Mouse (Mus musculus): ENCODE measurements around the gene Slc15a5. TPM values are rescaled to one million over a fixed set of nuclear protein-coding genes. Genes with fewer than 3 reads are reported as not detected.

Gene Slc15a5
- polyA plus RNA-seq, 1 experiment from 2014 or later, result not detected

GRCm38 (mm10) chr6:138014976-138015674, 64.6 kb downstream of the Slc15a5 start:
- no peak overlapping the region for H3K4me2 ChIP-seq (ENCODE audit: low read depth, low read length)
- H3K36me3 ChIP-seq (replicated peaks; ENCODE audit: insufficient read depth, low read length), result no peaks in the 10 kb centered on the region
- no peaks in the 10 kb centered on the region for H3K27me3 ChIP-seq (ENCODE audit: insufficient read depth, low read length)
- H3K4me3 ChIP-seq (ENCODE audit: low read depth, low read length), result no peak overlapping the region
- ATAC-seq, result no peak
- no peak overlapping the region for H3K9ac ChIP-seq (replicated peaks)
- 75% methylated on average over 16 of the region's 16 CpGs for WGBS (ENCODE audit: insufficient replicate concordance)
- H3K4me1 ChIP-seq (ENCODE audit: insufficient read depth), result no peaks in the 10 kb centered on the region
- no peak for TF ChIP-seq CTCF (IDR thresholded peaks at IDR 0.05; ENCODE audit: low read depth)
- no peak for TF ChIP-seq EP300 (IDR thresholded peaks at IDR 0.05; ENCODE audit: low read depth)
- no peaks in the 10 kb centered on the region for H3K9me3 ChIP-seq (ENCODE audit: low read length)
- no peak for DNase-seq
- H3K27ac ChIP-seq (ENCODE audit: low read depth), result no peak overlapping the region

GRCm38 (mm10) chr6:138011955-138012354, 67.8 kb downstream of the Slc15a5 start:
- no peaks in the 10 kb centered on the region for H3K9me3 ChIP-seq (ENCODE audit: low read length)
- no peak overlapping the region for H3K27ac ChIP-seq (ENCODE audit: low read depth)
- no peaks in the 10 kb centered on the region for H3K36me3 ChIP-seq (replicated peaks; ENCODE audit: insufficient read depth, low read length)
- no peaks in the 10 kb centered on the region for H3K4me1 ChIP-seq (ENCODE audit: insufficient read depth)
- no peak overlapping the region for H3K4me2 ChIP-seq (ENCODE audit: low read depth, low read length)
- DNase-seq (no peak), ATAC-seq (no peak)
- H3K9ac ChIP-seq (replicated peaks), result no peak overlapping the region
- H3K27me3 ChIP-seq (ENCODE audit: insufficient read depth, low read length), result no peaks in the 10 kb centered on the region
- WGBS (ENCODE audit: insufficient replicate concordance), result 79% methylated on average over 6 of the region's 6 CpGs
- TF ChIP-seq EP300 (IDR thresholded peaks at IDR 0.05; ENCODE audit: low read depth) (no peak), CTCF (IDR thresholded peaks at IDR 0.05; ENCODE audit: low read depth) (no peak)
- H3K4me3 ChIP-seq (ENCODE audit: low read depth, low read length), result no peak overlapping the region

DNA sequence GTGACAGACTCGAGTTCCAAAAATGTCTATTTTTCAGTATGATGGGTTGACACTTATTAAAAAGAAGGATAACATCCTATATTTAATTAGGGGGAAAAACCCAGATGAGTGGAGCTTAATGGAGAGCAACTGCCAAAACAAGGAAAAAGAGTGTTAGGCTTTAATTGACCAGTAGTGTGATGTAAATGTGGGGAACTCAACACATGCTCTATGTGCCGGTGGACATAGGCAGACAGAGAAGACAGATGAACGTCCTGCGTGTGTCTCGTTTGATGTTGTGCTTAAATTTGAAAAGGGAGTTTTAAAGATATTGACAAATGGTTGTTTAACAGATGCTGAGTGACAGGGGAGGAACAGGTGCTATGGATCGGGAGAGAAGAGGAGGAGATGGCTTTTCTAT, 72.0 kb downstream of the Slc15a5 start:
- Histone ChIP-seq H3K4me3 (ENCODE audit: low read depth, low read length) (no peak overlapping the region), H3K4me2 (ENCODE audit: low read depth, low read length) (no peak overlapping the region), H3K36me3 (replicated peaks; ENCODE audit: insufficient read depth, low read length) (no peaks in the 10 kb centered on the region), H3K4me1 (ENCODE audit: insufficient read depth) (no peaks in the 10 kb centered on the region), H3K27ac (ENCODE audit: low read depth) (no peak overlapping the region), H3K27me3 (ENCODE audit: insufficient read depth, low read length) (no peaks in the 10 kb centered on the region), H3K9me3 (ENCODE audit: low read length) (no peaks in the 10 kb centered on the region), H3K9ac (replicated peaks) (no peak overlapping the region)
- ATAC-seq (no peak), DNase-seq (no peak)
- WGBS (ENCODE audit: insufficient replicate concordance), result 78% methylated on average over 6 of the region's 6 CpGs
- TF ChIP-seq CTCF (IDR thresholded peaks at IDR 0.05; ENCODE audit: low read depth) (no peak), EP300 (IDR thresholded peaks at IDR 0.05; ENCODE audit: low read depth) (no peak)

DNA sequence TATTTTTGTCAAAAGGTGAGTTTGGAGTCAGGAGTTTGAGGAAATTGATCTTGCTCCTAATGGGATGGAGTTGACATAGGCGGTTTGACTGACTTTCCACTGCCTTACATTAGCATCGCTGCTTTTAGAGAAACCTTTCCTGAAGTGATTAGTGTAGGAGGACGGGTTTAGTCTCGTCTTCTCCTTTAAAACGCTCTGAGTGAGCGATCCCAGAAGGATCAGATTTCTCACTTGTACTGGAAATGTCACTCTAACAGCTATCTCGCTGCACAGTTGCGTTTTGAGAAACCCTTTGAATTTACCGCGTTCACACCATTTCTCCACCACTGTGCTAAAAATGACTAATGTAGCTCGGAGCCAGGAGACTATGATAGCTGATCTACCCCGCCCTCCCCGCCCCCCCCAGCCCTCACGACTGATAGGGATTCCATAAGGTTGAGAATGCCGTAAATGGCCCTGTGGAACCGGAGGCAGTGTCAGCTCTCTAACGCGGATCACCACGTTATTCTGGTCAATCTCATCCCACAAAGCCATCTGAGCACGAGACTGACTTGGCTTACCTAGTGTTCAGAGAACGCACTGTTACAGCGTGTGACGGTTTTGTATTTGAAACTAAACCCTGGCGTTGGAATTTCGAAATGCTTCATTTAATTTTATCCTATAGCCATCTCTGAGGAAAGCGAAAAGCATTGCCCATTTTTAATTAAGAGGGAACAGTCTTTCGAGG, 73.0 kb downstream of the Slc15a5 start:
- ATAC-seq (no peak), DNase-seq (no peak)
- Histone ChIP-seq H3K4me2 (ENCODE audit: low read depth, low read length) (no peak overlapping the region), H3K9me3 (ENCODE audit: low read length) (no peaks in the 10 kb centered on the region), H3K4me3 (ENCODE audit: low read depth, low read length) (no peak overlapping the region), H3K36me3 (replicated peaks; ENCODE audit: insufficient read depth, low read length) (no peaks in the 10 kb centered on the region), H3K9ac (replicated peaks) (no peak overlapping the region), H3K27me3 (ENCODE audit: insufficient read depth, low read length) (no peaks in the 10 kb centered on the region), H3K27ac (ENCODE audit: low read depth) (no peak overlapping the region), H3K4me1 (ENCODE audit: insufficient read depth) (no peaks in the 10 kb centered on the region)
- 79% methylated on average over 27 of the region's 27 CpGs for WGBS (ENCODE audit: insufficient replicate concordance)
- TF ChIP-seq EP300 (IDR thresholded peaks at IDR 0.05; ENCODE audit: low read depth), result no peak
- TF ChIP-seq CTCF (IDR thresholded peaks at IDR 0.05; ENCODE audit: low read depth), result no peak

- H3K4me2 ChIP-seq (ENCODE audit: low read depth, low read length), result no peak overlapping the region
- H3K27ac ChIP-seq (ENCODE audit: low read depth), result no peak overlapping the region
- H3K4me1 ChIP-seq (ENCODE audit: insufficient read depth), result no peaks in the 10 kb centered on the region
- DNase-seq (no peak), ATAC-seq (no peak)
- H3K4me3 ChIP-seq (ENCODE audit: low read depth, low read length), result no peak overlapping the region
- H3K9me3 ChIP-seq (ENCODE audit: low read length), result no peaks in the 10 kb centered on the region
- no peak for TF ChIP-seq EP300 (IDR thresholded peaks at IDR 0.05; ENCODE audit: low read depth)
- TF ChIP-seq CTCF (IDR thresholded peaks at IDR 0.05; ENCODE audit: low read depth), result peak; percentile 65
- no peak overlapping the region for H3K9ac ChIP-seq (replicated peaks)
- no peaks in the 10 kb centered on the region for H3K36me3 ChIP-seq (replicated peaks; ENCODE audit: insufficient read depth, low read length)
- H3K27me3 ChIP-seq (ENCODE audit: insufficient read depth, low read length), result no peaks in the 10 kb centered on the region
Observed at GRCm38 (mm10) chr6:137989853-137990252, 89.9 kb downstream of the Slc15a5 start.

DNA sequence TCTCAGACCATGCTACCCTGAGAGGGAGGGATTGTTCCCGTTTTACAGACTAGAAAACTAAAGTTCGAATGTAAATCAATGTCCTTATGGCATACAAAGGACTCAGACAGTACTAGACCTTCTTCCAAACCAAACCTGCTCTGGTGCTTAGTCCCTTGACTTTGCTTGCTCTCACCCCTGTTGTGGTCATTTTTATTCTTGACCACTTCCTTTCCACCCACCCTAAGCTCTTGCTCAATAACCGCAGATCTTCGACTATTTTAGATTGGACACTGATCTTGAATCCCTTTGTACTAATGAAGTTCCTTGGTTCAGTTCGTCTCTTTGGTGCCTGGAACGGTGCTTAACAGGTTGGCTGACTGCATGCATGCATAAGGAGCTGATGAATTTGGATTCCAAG, 94.5 kb downstream of the Slc15a5 start:
- Histone ChIP-seq H3K27ac (ENCODE audit: low read depth) (no peak overlapping the region), H3K27me3 (ENCODE audit: insufficient read depth, low read length) (no peaks in the 10 kb centered on the region), H3K4me2 (ENCODE audit: low read depth, low read length) (no peak overlapping the region), H3K36me3 (replicated peaks; ENCODE audit: insufficient read depth, low read length) (no peaks in the 10 kb centered on the region), H3K4me3 (ENCODE audit: low read depth, low read length) (no peak overlapping the region), H3K9me3 (ENCODE audit: low read length) (no peaks in the 10 kb centered on the region), H3K4me1 (ENCODE audit: insufficient read depth) (no peaks in the 10 kb centered on the region), H3K9ac (replicated peaks) (no peak overlapping the region)
- ATAC-seq (no peak), DNase-seq (no peak)
- TF ChIP-seq EP300 (IDR thresholded peaks at IDR 0.05; ENCODE audit: low read depth) (no peak), CTCF (IDR thresholded peaks at IDR 0.05; ENCODE audit: low read depth) (no peak)
- 67% methylated on average over 6 of the region's 6 CpGs for WGBS (ENCODE audit: insufficient replicate concordance)

All from liver, postnatal 0 days (tissue).